Mouse (Mus musculus): ENCODE data around the gene Rgs6.

DNA sequence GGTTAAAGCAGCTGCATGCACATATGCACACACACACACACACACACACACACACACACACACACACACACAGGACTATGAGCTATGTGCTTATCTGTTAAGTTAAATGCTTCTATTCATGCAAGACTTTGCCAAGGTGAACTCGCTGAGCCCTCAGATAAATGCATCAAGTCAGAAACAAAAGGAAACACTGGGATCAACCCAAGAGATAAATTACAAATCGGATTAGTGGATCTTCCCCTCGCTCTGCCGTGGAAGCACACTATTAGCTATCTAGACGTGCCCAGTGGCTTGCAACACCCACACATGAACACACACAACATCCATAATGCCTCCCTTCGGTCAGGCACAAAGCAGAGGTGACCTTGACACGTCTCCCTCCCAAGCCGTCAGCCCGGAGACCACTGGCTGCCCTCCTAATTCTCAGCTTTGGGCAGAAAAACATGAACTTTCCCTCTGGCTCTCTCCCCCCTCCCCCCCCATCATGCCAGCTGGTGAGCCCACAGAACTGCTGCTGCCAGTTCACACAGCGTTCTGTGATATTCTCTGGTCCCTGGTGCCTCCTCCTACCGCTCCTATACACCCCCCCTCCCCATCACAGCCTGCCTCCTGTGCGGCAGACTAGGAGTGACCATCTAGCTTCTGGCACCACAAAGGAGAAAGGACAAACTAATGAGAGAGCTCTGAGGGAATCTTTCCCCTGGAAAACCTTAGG, 581.6 kb downstream of the Rgs6 start:
- no peak for TF ChIP-seq CTCF (IDR thresholded peaks at IDR 0.05; ENCODE audit: low read depth)
- no peak for TF ChIP-seq EP300 (optimal IDR thresholded peaks at IDR 0.05)

Measured in stomach, postnatal 0 days (tissue).